Mouse (Mus musculus) CD4-positive naive resting alpha-beta T cell, adult 57 days (primary cell): Measurements from ENCODE around the gene Ppa2. TPM values are rescaled to one million over a fixed set of nuclear protein-coding genes. Genes with fewer than 3 reads are reported as not detected.

Source experiments
- total RNA-seq: library from RNA; stranded (reverse); gene quantifications from one replicate; pipeline ENCODE4 v1.2.4, GENCODE M21; 2023

Ppa2 gene
- 32.8 TPM for total RNA-seq

GRCm38 (mm10) chr3:133309954-133310808 is at the start of gene Ppa2:
Ppa2 (plus strand) TSS chr3:133310110.

Other genes with a start within 250 kb of the Ppa2 start
- 16.7 TPM for gene Ints12, start 218.3 kb upstream of the Ppa2 start, total RNA-seq
- 17.6 TPM for gene Gstcd, start 218.1 kb upstream of the Ppa2 start, total RNA-seq
- gene Arhgef38, start 75.2 kb upstream of the Ppa2 start, total RNA-seq, result not detected
- 84.1 TPM for gene Tet2, start 235.0 kb downstream of the Ppa2 start, total RNA-seq